ENCODE assay signal across 27 mouse cellular contexts in the genomic region with DNA sequence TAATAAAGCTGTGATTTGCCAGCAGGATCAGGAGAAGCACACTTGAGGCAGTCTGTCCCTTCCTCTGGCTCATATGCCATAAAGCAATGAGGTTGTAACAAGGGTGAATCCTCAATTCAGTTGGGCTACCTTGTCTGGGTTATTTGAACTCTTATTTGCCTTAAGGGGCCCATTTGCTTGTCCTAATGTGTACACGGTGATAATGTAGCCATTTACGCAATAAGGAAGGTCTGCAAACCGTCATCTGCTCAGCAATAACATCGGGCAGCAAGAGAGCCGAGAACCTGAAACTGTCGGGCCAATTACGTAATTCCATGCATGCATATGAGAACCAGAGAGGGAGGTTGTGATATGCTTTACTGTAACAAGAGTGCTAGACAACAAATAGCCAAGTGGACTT.
"Had no signal": no experiment of that assay in that cellular context is flagged by ENCODE, and none has a peak within 500 bp of the region (broad histone marks: within the 10 kb centered on the region; RNA-seq: fewer than 3 reads in every experiment).

No protein-coding gene starts in this region.

- H3K27ac ChIP-seq: gastrocnemius, adult 2 months; heart, embryonic 10.5 days; hindbrain, embryonic 10.5 days; hindbrain, embryonic 12.5 days; hindbrain, embryonic 15.5 days; kidney, embryonic 15.5 days; kidney, postnatal 0 days; left cerebral cortex, adult 2 months; limb, embryonic 10.5 days; limb, embryonic 12.5 days; liver, embryonic 13.5 days; liver, embryonic 15.5 days had no signal

- H3K4me2 ChIP-seq: heart, embryonic 12.5 days; hindbrain, embryonic 12.5 days; hindbrain, embryonic 15.5 days; kidney, embryonic 15.5 days; limb, embryonic 12.5 days; liver, embryonic 11.5 days; liver, embryonic 13.5 days; liver, embryonic 15.5 days had no signal

- ATAC-seq: inflammation-experienced regulatory T-cells, adult 6 months had no signal

- H3K9ac ChIP-seq: heart, embryonic 12.5 days; hindbrain, embryonic 12.5 days; hindbrain, embryonic 15.5 days; kidney, embryonic 15.5 days; limb, embryonic 12.5 days; liver, embryonic 13.5 days; liver, embryonic 15.5 days had no signal

- H3K36me3 ChIP-seq: heart, embryonic 10.5 days; heart, embryonic 12.5 days; hindbrain, embryonic 10.5 days; hindbrain, embryonic 12.5 days; hindbrain, embryonic 15.5 days; kidney, embryonic 15.5 days; limb, embryonic 10.5 days; limb, embryonic 12.5 days; liver, embryonic 13.5 days; liver, embryonic 15.5 days had no signal

- H3K27me3 ChIP-seq: heart, embryonic 12.5 days; hindbrain, embryonic 12.5 days; hindbrain, embryonic 15.5 days; kidney, embryonic 15.5 days; limb, embryonic 12.5 days; liver, embryonic 13.5 days; liver, embryonic 15.5 days had no signal

- H3K4me3 ChIP-seq: gastrocnemius, adult 2 months; heart, embryonic 10.5 days; heart, embryonic 12.5 days; hindbrain, embryonic 10.5 days; hindbrain, embryonic 12.5 days; hindbrain, embryonic 15.5 days; kidney, embryonic 15.5 days; left cerebral cortex, adult 2 months; limb, embryonic 10.5 days; limb, embryonic 12.5 days; liver, embryonic 13.5 days; liver, embryonic 15.5 days had no signal

- DNase-seq: gastrocnemius, adult 2 months; gastrocnemius, postnatal 10 days; gastrocnemius, postnatal 25 days; heart, adult 18-20 months; heart, postnatal 10 days; heart, postnatal 4 days; kidney, adult 11 months; kidney, adult 2 months; kidney, adult 9 months; kidney, postnatal 14 days; kidney, postnatal 36 days; layer of hippocampus, adult 9-11 months; liver; liver, embryonic 13.5 days had no signal

- H3K4me1 ChIP-seq: heart, embryonic 10.5 days; heart, embryonic 12.5 days; kidney, embryonic 15.5 days; liver, embryonic 13.5 days; liver, embryonic 15.5 days had no signal

- H3K9me3 ChIP-seq: heart, embryonic 10.5 days; heart, embryonic 12.5 days; hindbrain, embryonic 10.5 days; hindbrain, embryonic 12.5 days; hindbrain, embryonic 15.5 days; kidney, embryonic 15.5 days; limb, embryonic 10.5 days; limb, embryonic 12.5 days; liver, embryonic 13.5 days; liver, embryonic 15.5 days had no signal
